Mouse (Mus musculus) embryonic facial prominence, embryonic 14.5 days (tissue): ENCODE measurements at regions not wholly inside any gene's neighbourhood (a gene's known extent, or its start where the extent isn't known, plus 50 kb on each side); places are given as distances from the start of the nearest gene placed in this dataset.

Experiments
- ATAC-seq: fragments of 200-750 bp; cut with Nextera tagmentation; 2 replicates; pipeline ENCODE4 v1.8.0; 2017; ENCODE audit warnings: low read depth, moderate number of reproducible peaks, moderate TSS enrichment
- DNase-seq: peaks from one replicate; pipeline ENCODE4 v3.0.0-alpha.2; 2015; ENCODE audit warnings: low spot score
- H3K27ac ChIP-seq: fragments of 300-500 bp; sonication (generic); replicated peaks from 2 replicates; pipeline ENCODE4 v1.5.1; 2014; ENCODE audit warnings: low read depth, mild to moderate bottlenecking, low read length, moderate library complexity
- H3K27me3 ChIP-seq: fragments of 300-500 bp; sonication (generic); replicated peaks from 2 replicates; pipeline ENCODE4 v1.6.1; 2014; ENCODE audit warnings: low read length; ENCODE audit not compliant: control insufficient read depth, insufficient read depth
- H3K36me3 ChIP-seq: fragments of 300-500 bp; sonication (generic); 2 replicates; pipeline ENCODE4 v1.6.1; 2014; ENCODE audit warnings: low read length, mixed read lengths; ENCODE audit not compliant: control insufficient read depth, insufficient read depth
- H3K4me1 ChIP-seq: fragments of 300-500 bp; sonication (generic); 2 replicates; pipeline ENCODE4 v1.6.1; 2014; ENCODE audit warnings: antibody characterized with exemption, low read length; ENCODE audit not compliant: control insufficient read depth, insufficient read depth
- H3K4me2 ChIP-seq: fragments of 300-500 bp; sonication (generic); 2 replicates; pipeline ENCODE4 v1.6.1; 2014; ENCODE audit warnings: low read depth, mild to moderate bottlenecking, low read length, moderate library complexity, mixed read lengths
- H3K4me3 ChIP-seq: fragments of 300-500 bp; sonication (generic); 2 replicates; pipeline ENCODE4 v1.5.1; 2014; ENCODE audit warnings: low read depth, mild to moderate bottlenecking, low read length
- H3K9ac ChIP-seq: fragments of 300-500 bp; sonication (generic); 2 replicates; pipeline ENCODE4 v1.6.1; 2014; ENCODE audit warnings: low read depth, mild to moderate bottlenecking, low read length, moderate library complexity, mixed read lengths
- H3K9me3 ChIP-seq: fragments of 300-500 bp; sonication (generic); 2 replicates; pipeline ENCODE4 v1.6.1; 2016; ENCODE audit warnings: low read length; ENCODE audit not compliant: control insufficient read depth
- WGBS: fragments of 180-500 bp; shearing (Covaris S2); extraction: QIAGEN DNeasy Blood & Tissue Kit; methylation state at CpG from one replicate; pipeline ENCODE4 v1.1.7; 2014; 5-methylcytosine and 5-hydroxymethylcytosine counted together

GRCm38 (mm10) chr8:41547730-41548368, 131.0 kb upstream of the Frg1 start:
- 34% methylated on average over 7 of the region's 7 CpGs for WGBS
- no peak overlapping the region for H3K27ac ChIP-seq
- H3K4me3 ChIP-seq = no peak overlapping the region
- H3K9me3 ChIP-seq = 0 out of 2 replicates have a peak, but pooled peaks cover 3% of the 10 kb centered on the region
- no peak overlapping the region for H3K4me2 ChIP-seq
- peak; percentile 84 for DNase-seq
- no peaks in the 10 kb centered on the region for H3K36me3 ChIP-seq
- peaks cover 14% of the 10 kb centered on the region for H3K4me1 ChIP-seq
- no peak overlapping the region for H3K9ac ChIP-seq
- ATAC-seq = peak; percentile 70; the same call in 1 of the 2 replicates
- no peaks in the 10 kb centered on the region for H3K27me3 ChIP-seq

GRCm38 (mm10) chr8:41532212-41532611, 115.3 kb upstream of the Frg1 start:
- H3K27me3 ChIP-seq = no peaks in the 10 kb centered on the region
- no peaks in the 10 kb centered on the region for H3K36me3 ChIP-seq
- no peak overlapping the region for H3K4me2 ChIP-seq
- no peak overlapping the region for H3K4me3 ChIP-seq
- DNase-seq (no peak), ATAC-seq (no peak)
- H3K27ac ChIP-seq = no peak overlapping the region
- 57% methylated on average over 5 of the region's 5 CpGs for WGBS
- no peaks in the 10 kb centered on the region for H3K9me3 ChIP-seq
- H3K4me1 ChIP-seq = no peaks in the 10 kb centered on the region
- H3K9ac ChIP-seq = no peak overlapping the region

- H3K36me3 ChIP-seq = no peaks in the 10 kb centered on the region
- no peaks in the 10 kb centered on the region for H3K9me3 ChIP-seq
- no peak for ATAC-seq
- H3K27me3 ChIP-seq = no peaks in the 10 kb centered on the region
- no peak overlapping the region for H3K4me2 ChIP-seq
- H3K4me1 ChIP-seq = no peaks in the 10 kb centered on the region
- H3K4me3 ChIP-seq = no peak overlapping the region
- no peak overlapping the region for H3K9ac ChIP-seq
- no peak overlapping the region for H3K27ac ChIP-seq
- DNase-seq = no peak
- 76% methylated on average over 8 of the region's 8 CpGs for WGBS
These were observed 112.7 kb upstream of the Frg1 start for GRCm38 (mm10) chr8:41529581-41529980.

GRCm38 (mm10) chr8:41526283-41526682, 109.4 kb upstream of the Frg1 start:
- Histone ChIP-seq H3K27ac (no peak overlapping the region), H3K4me3 (no peak overlapping the region), H3K36me3 (no peaks in the 10 kb centered on the region), H3K27me3 (no peaks in the 10 kb centered on the region), H3K9ac (no peak overlapping the region), H3K4me1 (no peaks in the 10 kb centered on the region), H3K4me2 (no peak overlapping the region), H3K9me3 (no peaks in the 10 kb centered on the region; the same call in 1 of the 2 replicates)
- WGBS = 53% methylated on average over 7 of the region's 7 CpGs
- ATAC-seq (no peak), DNase-seq (no peak)

- Histone ChIP-seq H3K9me3 (no peaks in the 10 kb centered on the region), H3K27me3 (no peaks in the 10 kb centered on the region), H3K4me3 (no peak overlapping the region), H3K9ac (no peak overlapping the region), H3K4me1 (no peaks in the 10 kb centered on the region), H3K36me3 (no peaks in the 10 kb centered on the region), H3K27ac (no peak overlapping the region), H3K4me2 (no peak overlapping the region)
- WGBS = 59% methylated on average over 5 of the region's 5 CpGs
- DNase-seq (no peak), ATAC-seq (no peak)
These were observed 68.3 kb upstream of the Frg1 start for GRCm38 (mm10) chr8:41485163-41485562.

- Histone ChIP-seq H3K4me3 (no peak overlapping the region), H3K9me3 (no peaks in the 10 kb centered on the region), H3K9ac (no peak overlapping the region), H3K4me2 (no peak overlapping the region), H3K27me3 (no peaks in the 10 kb centered on the region), H3K4me1 (no peaks in the 10 kb centered on the region), H3K36me3 (no peaks in the 10 kb centered on the region), H3K27ac (no peak overlapping the region)
- DNase-seq = no peak
- WGBS = 68% methylated on average over 3 of the region's 3 CpGs
- no peak for ATAC-seq
These were observed 66.4 kb upstream of the Frg1 start for GRCm38 (mm10) chr8:41483297-41483696.

GRCm38 (mm10) chr8:41472992-41473699, 56.3 kb upstream of the Frg1 start:
- Histone ChIP-seq H3K4me2 (no peak overlapping the region), H3K4me3 (no peak overlapping the region), H3K4me1 (peaks cover 5% of the 10 kb centered on the region; the same call in 1 of the 2 replicates), H3K9ac (no peak overlapping the region), H3K27ac (no peak overlapping the region; the same call in 1 of the 2 replicates), H3K9me3 (no peaks in the 10 kb centered on the region), H3K36me3 (no peaks in the 10 kb centered on the region), H3K27me3 (no peaks in the 10 kb centered on the region)
- WGBS = 49% methylated on average over 8 of the region's 8 CpGs
- ATAC-seq = no peak
- peak; percentile 43 for DNase-seq

- H3K4me3 ChIP-seq = no peak overlapping the region
These were observed 55.4 kb upstream of the Frg1 start for GRCm38 (mm10) chr8:41472233-41472632.

More at GRCm38 (mm10) chr8:41472233-41472632, 55.4 kb upstream of the Frg1 start:
- no peaks in the 10 kb centered on the region for H3K36me3 ChIP-seq
- H3K9me3 ChIP-seq = no peaks in the 10 kb centered on the region
- H3K4me1 ChIP-seq = peaks cover 5% of the 10 kb centered on the region; the same call in 1 of the 2 replicates
- H3K4me2 ChIP-seq = no peak overlapping the region
- H3K9ac ChIP-seq = no peak overlapping the region
- WGBS = 97% methylated on average over 3 of the region's 3 CpGs
- DNase-seq = no peak
- no peak overlapping the region for H3K27ac ChIP-seq
- ATAC-seq = no peak
- no peaks in the 10 kb centered on the region for H3K27me3 ChIP-seq
